Mouse (Mus musculus): Measurements from ENCODE around the gene Peg12. TPM values are rescaled to one million over a fixed set of nuclear protein-coding genes. Genes with fewer than 3 reads are reported as not detected.

Gene Peg12
- total RNA-seq, 2 experiments from 2014 or later, result 1.5 to 2.5 TPM

Other genes with a start within 250 kb of the Peg12 start
- 100 to 1,000 TPM; 202 to 230 TPM for gene Ndn, start 117.9 kb downstream of the Peg12 start, total RNA-seq (2021)
- 10 to 100 TPM in 1 of 2 experiments, 1 to 10 TPM in 1; 6.7 to 12.1 TPM for gene Magel2, start 87.5 kb downstream of the Peg12 start, total RNA-seq (2021)
- gene Mkrn3, start 44.4 kb downstream of the Peg12 start, total RNA-seq (2021), result 10 to 100 TPM; 17.9 to 19.8 TPM

Measured in left cerebral cortex, postnatal 4 days (tissue).